Mouse (Mus musculus) intestine, postnatal 0 days (tissue): Measurements from ENCODE around the gene Vezt. TPM values are rescaled to one million over a fixed set of nuclear protein-coding genes. Genes with fewer than 3 reads are reported as not detected.

ENCODE experiments used
- ATAC-seq: fragments of 200-750 bp; cut with Nextera tagmentation; 2 replicates; pipeline ENCODE4 v1.8.0; 2017; ENCODE audit warnings: mild to moderate bottlenecking, moderate TSS enrichment, moderate library complexity
- H3K27ac ChIP-seq: fragments of 300-500 bp; sonication (generic); 2 replicates; pipeline ENCODE4 v1.5.1; 2014; ENCODE audit warnings: mild to moderate bottlenecking, low read depth, low read length, moderate library complexity
- H3K27me3 ChIP-seq: fragments of 300-500 bp; sonication (generic); replicated peaks from 2 replicates; pipeline ENCODE4 v1.6.1; 2014; ENCODE audit warnings: low read length, mixed read lengths; ENCODE audit not compliant: control insufficient read depth, insufficient read depth
- H3K36me3 ChIP-seq: fragments of 300-500 bp; sonication (generic); 2 replicates; pipeline ENCODE4 v1.6.1; 2014; ENCODE audit warnings: mild to moderate bottlenecking, moderate library complexity; ENCODE audit not compliant: control insufficient read depth, insufficient read depth
- H3K4me1 ChIP-seq: fragments of 300-500 bp; sonication (generic); replicated peaks from 2 replicates; pipeline ENCODE4 v1.6.1; 2014; ENCODE audit warnings: antibody characterized with exemption, low read length, mixed read lengths; ENCODE audit not compliant: control insufficient read depth, insufficient read depth
- H3K4me2 ChIP-seq: fragments of 300-500 bp; sonication (generic); replicated peaks from 2 replicates; pipeline ENCODE4 v1.6.1; 2014; ENCODE audit warnings: low read depth, mild to moderate bottlenecking, moderate library complexity
- H3K4me3 ChIP-seq: fragments of 300-500 bp; sonication (generic); 2 replicates; pipeline ENCODE4 v1.5.1; 2014; ENCODE audit warnings: low read depth, low read length
- H3K9ac ChIP-seq: fragments of 300-500 bp; sonication (generic); 2 replicates; pipeline ENCODE4 v1.6.1; 2014; ENCODE audit warnings: mild to moderate bottlenecking, low read depth, low read length
- H3K9me3 ChIP-seq: fragments of 300-500 bp; sonication (generic); 2 replicates; pipeline ENCODE4 v1.6.1; 2016; ENCODE audit warnings: mixed run types; ENCODE audit not compliant: control insufficient read depth
- CTCF ChIP-seq: sonication (generic); IDR thresholded peaks from 2 replicates; pipeline ENCODE4 v1.5.1; 2016; ENCODE audit warnings: low read depth, mild to moderate bottlenecking, control low read depth, antibody characterized with exemption, moderate library complexity
- WGBS: fragments of 180-500 bp; shearing (Covaris S2); extraction: QIAGEN DNeasy Blood & Tissue Kit; methylation state at CpG from one replicate; pipeline ENCODE4 v1.1.7; 2014; 5-methylcytosine and 5-hydroxymethylcytosine counted together
- polyA plus RNA-seq: library from polyadenylated mRNA; unstranded; fragments of >200 nt; fragmentation: Nextera tagmentation; extraction: Ambion mirVana; gene quantifications from 2 replicates; pipeline ENCODE4 v1.2.1, GENCODE M21; 2015

Gene Vezt
- polyA plus RNA-seq, 1 experiment from 2014 or later = 10.6 TPM

DNA sequence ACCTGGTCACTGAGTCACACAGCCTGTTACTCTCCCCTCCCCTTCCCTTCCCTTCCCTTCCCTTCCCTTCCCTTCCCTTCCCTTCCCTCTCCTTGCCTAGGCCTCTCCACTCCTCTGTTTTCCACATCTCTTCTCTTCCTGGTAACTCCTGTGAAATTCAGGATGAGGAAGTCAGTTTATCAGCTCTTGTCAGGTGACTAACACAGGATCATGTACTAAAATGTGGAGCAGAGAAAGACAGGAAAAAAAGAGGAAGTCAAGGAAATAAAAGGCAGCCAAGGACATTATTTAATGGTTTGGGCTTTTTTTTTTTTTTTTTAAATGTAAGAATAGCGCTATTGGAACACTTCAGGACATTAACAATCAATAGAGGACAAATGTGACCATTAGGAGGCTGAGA is 126.6 kb downstream of the Vezt start:
- Histone ChIP-seq H3K4me3 (no peak overlapping the region), H3K4me2 (no peak overlapping the region), H3K9ac (no peak overlapping the region), H3K27ac (no peak overlapping the region), H3K4me1 (no peaks in the 10 kb centered on the region), H3K9me3 (no peaks in the 10 kb centered on the region), H3K27me3 (no peaks in the 10 kb centered on the region), H3K36me3 (no peaks in the 10 kb centered on the region)
- ATAC-seq = 0 out of 2 replicates have a peak, but pooled peaks have one; percentile 43
- 80% methylated on average over 1 of the region's 1 CpGs for WGBS
- no peak for TF ChIP-seq CTCF

DNA sequence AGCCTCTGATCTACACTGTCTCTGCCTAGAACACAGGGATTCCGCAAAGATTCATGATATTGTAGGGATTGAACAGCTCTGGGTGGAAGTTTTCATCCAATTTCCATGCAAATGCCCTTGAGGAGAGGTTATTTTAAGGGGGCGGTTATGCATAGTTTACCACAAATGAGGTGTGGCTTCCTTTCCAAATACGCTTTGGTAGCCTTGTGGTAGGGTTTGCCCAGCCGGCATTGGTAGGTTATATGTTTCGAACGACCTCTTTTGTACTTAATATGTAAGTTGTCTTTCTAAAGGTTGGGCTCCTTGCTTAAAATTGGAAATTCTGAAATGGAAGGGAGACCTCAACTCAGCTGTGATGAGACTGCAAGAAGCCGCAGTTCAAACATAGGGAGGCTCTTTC is 127.1 kb downstream of the Vezt start:
- no peak overlapping the region for H3K4me2 ChIP-seq
- no peaks in the 10 kb centered on the region for H3K27me3 ChIP-seq
- H3K9ac ChIP-seq = no peak overlapping the region
- H3K36me3 ChIP-seq = no peaks in the 10 kb centered on the region
- H3K4me3 ChIP-seq = no peak overlapping the region
- no peaks in the 10 kb centered on the region for H3K4me1 ChIP-seq
- no peaks in the 10 kb centered on the region for H3K9me3 ChIP-seq
- no peak for ATAC-seq
- no peak for TF ChIP-seq CTCF
- 92% methylated on average over 7 of the region's 7 CpGs for WGBS
- no peak overlapping the region for H3K27ac ChIP-seq

DNA sequence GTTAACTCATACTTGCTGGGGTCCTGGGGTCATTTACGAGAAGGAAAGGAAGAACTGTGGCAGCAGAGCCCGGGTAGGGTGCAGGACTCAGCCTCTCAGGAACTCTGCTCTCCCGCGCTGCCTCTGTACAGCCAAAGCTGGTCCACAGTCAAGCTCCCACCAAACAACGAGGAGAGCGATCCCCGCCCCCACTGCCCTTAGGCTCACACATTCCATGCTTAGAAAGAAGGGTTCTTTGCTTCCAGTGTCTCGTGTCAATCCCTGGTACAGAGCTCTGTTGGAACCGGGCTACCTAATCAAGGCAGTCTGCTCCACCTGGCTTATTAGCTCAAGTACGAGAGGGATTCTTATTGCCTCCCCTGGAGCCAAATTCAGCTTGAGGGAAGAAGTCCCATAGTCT is 128.2 kb downstream of the Vezt start:
- Histone ChIP-seq H3K27me3 (no peaks in the 10 kb centered on the region), H3K9me3 (no peaks in the 10 kb centered on the region), H3K27ac (no peak overlapping the region), H3K4me3 (no peak overlapping the region), H3K36me3 (no peaks in the 10 kb centered on the region), H3K4me2 (no peak overlapping the region), H3K9ac (no peak overlapping the region), H3K4me1 (no peaks in the 10 kb centered on the region)
- 66% methylated on average over 10 of the region's 10 CpGs for WGBS
- ATAC-seq = no peak
- TF ChIP-seq CTCF = no peak

DNA sequence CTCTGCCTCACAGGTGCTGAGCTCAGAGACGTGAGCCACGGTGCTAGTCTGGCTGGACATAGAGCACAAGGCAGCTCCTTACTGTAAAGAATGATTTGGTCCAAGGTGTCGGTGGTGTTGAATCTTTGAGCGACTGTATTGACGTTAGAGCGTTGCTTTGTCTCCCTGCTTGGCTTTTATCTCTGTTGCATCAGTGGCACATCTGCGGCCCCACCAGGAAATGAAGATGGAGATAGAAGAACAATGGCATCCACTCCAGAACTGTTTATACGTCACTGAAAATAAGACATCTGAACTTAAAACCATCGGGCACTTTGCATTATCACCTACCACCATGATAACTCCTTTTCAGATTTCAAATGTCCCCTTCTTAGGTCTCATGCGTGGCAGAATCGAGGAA is 135.7 kb downstream of the Vezt start:
- TF ChIP-seq CTCF = no peak
- Histone ChIP-seq H3K4me2 (no peak overlapping the region), H3K27me3 (no peaks in the 10 kb centered on the region), H3K4me3 (no peak overlapping the region), H3K9ac (no peak overlapping the region), H3K36me3 (no peaks in the 10 kb centered on the region), H3K9me3 (no peaks in the 10 kb centered on the region), H3K4me1 (no peaks in the 10 kb centered on the region), H3K27ac (no peak overlapping the region)
- WGBS = 83% methylated on average over 11 of the region's 11 CpGs
- ATAC-seq = no peak

DNA sequence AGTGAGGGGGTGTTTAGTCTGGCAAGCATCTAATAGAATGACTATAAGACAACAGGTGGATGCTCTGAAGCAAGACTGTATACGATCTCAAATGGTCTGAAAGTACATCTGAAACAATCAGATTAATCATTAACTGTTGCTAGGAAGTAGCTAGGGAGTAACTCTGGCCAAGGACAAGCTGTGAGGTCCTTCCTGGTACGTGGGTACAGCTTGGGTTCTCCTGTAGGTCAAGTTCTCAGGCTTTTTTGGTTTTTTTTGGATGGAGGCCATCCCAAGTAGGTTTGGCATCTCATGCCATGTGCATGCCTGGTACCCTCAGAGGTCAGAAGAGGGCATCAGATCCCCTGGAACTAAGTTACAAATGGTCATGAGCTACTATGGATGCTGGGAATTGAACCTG is 136.3 kb downstream of the Vezt start:
- Histone ChIP-seq H3K4me3 (no peak overlapping the region), H3K9ac (no peak overlapping the region), H3K4me1 (no peaks in the 10 kb centered on the region), H3K9me3 (no peaks in the 10 kb centered on the region), H3K27me3 (no peaks in the 10 kb centered on the region), H3K36me3 (no peaks in the 10 kb centered on the region), H3K4me2 (no peak overlapping the region), H3K27ac (no peak overlapping the region)
- no peak for TF ChIP-seq CTCF
- WGBS = 32% methylated on average over 2 of the region's 2 CpGs
- peak; percentile 64 for ATAC-seq

- Histone ChIP-seq H3K9me3 (no peaks in the 10 kb centered on the region), H3K27me3 (no peaks in the 10 kb centered on the region), H3K4me2 (no peak within 1 kb of the TSS), H3K4me3 (no peak within 1 kb of the TSS), H3K27ac (no peak within 1 kb of the TSS), H3K36me3 (no peaks in the 10 kb centered on the region), H3K9ac (no peak within 1 kb of the TSS), H3K4me1 (no peaks in the 10 kb centered on the region)
- WGBS = 72% methylated on average over 7 of the region's 7 CpGs
- no peak for ATAC-seq
- peak; percentile 29 for TF ChIP-seq CTCF
Observed at GRCm38 (mm10) chr10:93897043-93897646, 138.5 kb downstream of the Vezt start, which contains the start of gene Metap2. Metap2 (minus strand) TSS chr10:93897093.

- no peak overlapping the region for H3K4me3 ChIP-seq
- WGBS = 92% methylated on average over 4 of the region's 4 CpGs
- no peak overlapping the region for H3K9ac ChIP-seq
- no peak for TF ChIP-seq CTCF
- no peaks in the 10 kb centered on the region for H3K27me3 ChIP-seq
- no peak for ATAC-seq
- H3K4me2 ChIP-seq = no peak overlapping the region
- no peak overlapping the region for H3K27ac ChIP-seq
- no peaks in the 10 kb centered on the region for H3K36me3 ChIP-seq
- peaks cover 3% of the 10 kb centered on the region; the same call in 1 of the 2 replicates for H3K4me1 ChIP-seq
- no peaks in the 10 kb centered on the region for H3K9me3 ChIP-seq
Observed at GRCm38 (mm10) chr10:93892551-93892950, 143.1 kb downstream of the Vezt start.
